Mouse (Mus musculus) embryonic facial prominence, embryonic 11.5 days (tissue): ENCODE results near the gene Gck. TPM values are rescaled to one million over a fixed set of nuclear protein-coding genes. Genes with fewer than 3 reads are reported as not detected.

Source experiments
- ATAC-seq: fragments of 200-750 bp; cut with Nextera tagmentation; replicated peaks from 2 replicates; pipeline ENCODE4 v1.8.0; 2017; ENCODE audit warnings: low read depth; ENCODE audit not compliant: insufficient number of reproducible peaks, low FRiP score, low TSS enrichment
- DNase-seq: peaks from one replicate; pipeline ENCODE4 v3.0.0-alpha.2; 2015; ENCODE audit warnings: low spot score
- H3K27ac ChIP-seq: fragments of 300-500 bp; sonication (generic); replicated peaks from 2 replicates; pipeline ENCODE4 v1.5.1; 2014; ENCODE audit warnings: mild to moderate bottlenecking, low read depth, low read length, control low read depth
- H3K27me3 ChIP-seq: fragments of 300-500 bp; sonication (generic); 2 replicates; pipeline ENCODE4 v1.6.1; 2014; ENCODE audit warnings: mild to moderate bottlenecking, low read length, moderate library complexity, mixed read lengths; ENCODE audit not compliant: control insufficient read depth, insufficient read depth
- H3K36me3 ChIP-seq: fragments of 300-500 bp; sonication (generic); replicated peaks from 2 replicates; pipeline ENCODE4 v1.6.1; 2014; ENCODE audit warnings: low read depth, mild to moderate bottlenecking, low read length, moderate library complexity, mixed read lengths; ENCODE audit not compliant: control insufficient read depth, insufficient read depth
- H3K4me1 ChIP-seq: fragments of 300-500 bp; sonication (generic); 2 replicates; pipeline ENCODE4 v1.6.1; 2014; ENCODE audit warnings: low read length, mixed read lengths; ENCODE audit not compliant: control insufficient read depth, insufficient read depth
- H3K4me2 ChIP-seq: fragments of 300-500 bp; sonication (generic); 2 replicates; pipeline ENCODE4 v1.6.1; 2014; ENCODE audit warnings: low read depth, mild to moderate bottlenecking, control low read depth, low read length, moderate library complexity
- H3K4me3 ChIP-seq: fragments of 300-500 bp; sonication (generic); 2 replicates; pipeline ENCODE4 v1.5.1; 2014; ENCODE audit warnings: low read depth, low read length, control low read depth
- H3K9ac ChIP-seq: fragments of 300-500 bp; sonication (generic); replicated peaks from 2 replicates; pipeline ENCODE4 v1.6.1; 2014; ENCODE audit warnings: mild to moderate bottlenecking, control low read depth, low read length
- H3K9me3 ChIP-seq: fragments of 300-500 bp; sonication (generic); replicated peaks from 2 replicates; pipeline ENCODE4 v1.6.1; 2016; ENCODE audit warnings: mild to moderate bottlenecking, low read length, inconsistent platforms, mixed read lengths; ENCODE audit not compliant: control insufficient read depth
- WGBS: fragments of 180-500 bp; shearing (Covaris S2); extraction: QIAGEN DNeasy Blood & Tissue Kit; methylation state at CpG from one replicate; pipeline ENCODE4 v1.1.7; 2014; 5-methylcytosine and 5-hydroxymethylcytosine counted together
- polyA plus RNA-seq: library from polyadenylated mRNA; unstranded; fragments of >200 nt; fragmentation: Nextera tagmentation; extraction: Ambion mirVana; gene quantifications from 2 replicates; pipeline ENCODE4 v1.2.1, GENCODE M21; 2014

Gene Gck
- polyA plus RNA-seq, 1 experiment from 2014 or later = 2.2 TPM

DNA sequence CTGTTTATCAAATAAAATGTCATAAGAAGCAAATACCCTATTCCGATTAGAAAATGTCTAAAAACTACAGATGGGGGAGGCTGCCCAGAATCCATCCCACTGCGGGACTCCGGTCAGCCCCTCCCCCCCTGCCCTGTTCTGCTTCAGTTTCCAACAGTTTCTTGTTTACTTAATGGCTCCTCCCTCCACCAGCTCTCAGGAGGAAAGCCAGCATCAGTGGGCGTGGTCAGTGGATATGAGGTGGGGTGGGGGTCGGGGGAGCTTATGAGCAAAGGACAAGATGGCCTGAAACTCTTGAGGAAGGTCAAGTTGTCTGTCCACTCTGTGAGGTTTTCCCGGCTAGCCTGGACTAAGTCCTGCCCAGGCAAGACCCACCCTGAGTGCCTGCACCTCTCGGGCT, 23.3 kb upstream of the Gck start:
- Histone ChIP-seq H3K9me3 (no peaks in the 10 kb centered on the region), H3K27ac (no peak overlapping the region), H3K4me2 (no peak overlapping the region), H3K9ac (no peak overlapping the region), H3K36me3 (no peaks in the 10 kb centered on the region; the same call in 1 of the 2 replicates), H3K4me1 (no peaks in the 10 kb centered on the region; the same call in none of the 2 replicates), H3K27me3 (no peaks in the 10 kb centered on the region), H3K4me3 (no peak overlapping the region)
- WGBS = 42% methylated on average over 7 of the region's 7 CpGs
- DNase-seq = peak; percentile 40
- ATAC-seq = no peak

DNA sequence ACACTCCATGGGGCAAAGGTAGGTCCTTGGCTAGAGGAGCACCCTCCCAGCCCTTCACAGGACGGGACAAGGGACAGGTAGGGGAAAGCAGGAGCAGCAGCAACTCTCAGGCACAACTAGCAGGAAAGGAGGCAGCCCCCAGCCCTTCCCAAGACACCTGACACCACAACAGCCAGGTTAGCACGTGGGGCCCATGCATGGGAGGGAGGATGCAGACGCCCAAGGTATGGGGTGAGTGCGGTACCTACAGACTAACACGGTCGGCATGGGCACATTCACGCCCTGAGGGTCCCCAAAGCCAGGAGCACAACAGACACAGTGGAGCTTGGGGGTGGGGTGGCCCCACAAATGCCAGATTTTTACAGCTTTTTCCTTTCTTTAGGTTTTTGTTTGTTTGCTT, 21.3 kb upstream of the Gck start:
- DNase-seq (peak; percentile 38), ATAC-seq (no peak)
- H3K9me3 ChIP-seq = no peaks in the 10 kb centered on the region
- WGBS = 41% methylated on average over 7 of the region's 7 CpGs
- no peak overlapping the region for H3K4me2 ChIP-seq
- no peaks in the 10 kb centered on the region; the same call in none of the 2 replicates for H3K4me1 ChIP-seq
- no peaks in the 10 kb centered on the region; the same call in 1 of the 2 replicates for H3K36me3 ChIP-seq
- H3K27ac ChIP-seq = no peak overlapping the region
- H3K27me3 ChIP-seq = no peaks in the 10 kb centered on the region
- H3K9ac ChIP-seq = no peak overlapping the region
- no peak overlapping the region for H3K4me3 ChIP-seq

DNA sequence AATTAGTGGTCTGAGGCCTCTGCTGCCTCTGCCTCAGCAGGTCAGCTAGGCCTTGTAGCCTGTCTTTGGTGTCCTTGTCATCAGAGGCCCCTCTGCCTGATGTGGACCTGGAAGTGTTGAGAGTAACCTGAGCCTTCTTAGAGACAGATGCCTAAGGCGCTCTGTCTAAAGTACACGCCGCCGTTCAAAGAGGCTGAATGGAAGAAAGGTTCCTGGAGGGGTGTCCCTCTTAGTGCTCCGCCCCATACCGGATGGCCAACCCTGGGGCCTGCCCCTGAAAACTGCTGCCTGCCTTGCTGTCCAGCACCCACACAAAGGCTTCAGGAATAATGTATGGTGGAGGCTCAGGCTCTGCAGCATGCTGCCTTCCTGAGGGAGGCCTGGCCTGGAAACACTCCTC, 18.3 kb upstream of the Gck start:
- no peaks in the 10 kb centered on the region; the same call in none of the 2 replicates for H3K4me1 ChIP-seq
- no peak overlapping the region for H3K9ac ChIP-seq
- no peak overlapping the region for H3K4me2 ChIP-seq
- no peak overlapping the region for H3K4me3 ChIP-seq
- H3K9me3 ChIP-seq = no peaks in the 10 kb centered on the region
- H3K36me3 ChIP-seq = peaks cover 3% of the 10 kb centered on the region
- H3K27ac ChIP-seq = peak overlapping the region; percentile 8; the same call in 1 of the 2 replicates
- 0 out of 2 replicates have a peak, but pooled peaks have one; percentile 21 for ATAC-seq
- DNase-seq = peak; percentile 38
- no peaks in the 10 kb centered on the region for H3K27me3 ChIP-seq
- WGBS = 44% methylated on average over 6 of the region's 6 CpGs

DNA sequence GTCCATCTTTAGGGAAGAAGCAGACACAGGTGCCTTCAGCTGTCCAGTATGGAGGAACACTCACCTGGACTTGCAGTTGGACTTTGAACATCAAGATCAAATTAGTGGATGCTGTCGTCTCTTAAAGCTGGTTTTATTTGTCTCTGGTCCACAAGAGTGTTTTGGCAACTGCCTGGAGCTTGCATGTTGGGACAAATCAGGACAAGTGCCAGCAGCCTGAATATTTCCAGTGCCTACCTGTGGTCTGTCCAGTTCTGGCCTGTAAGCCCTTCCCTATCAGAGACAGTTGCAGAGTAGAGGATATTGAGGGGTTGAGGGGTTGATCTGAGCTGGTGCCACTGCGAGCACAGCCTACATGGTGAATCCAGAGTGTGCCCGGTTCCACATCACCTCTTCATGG, 16.9 kb upstream of the Gck start:
- H3K4me2 ChIP-seq = no peak overlapping the region
- H3K9me3 ChIP-seq = no peaks in the 10 kb centered on the region
- H3K4me1 ChIP-seq = no peaks in the 10 kb centered on the region; the same call in none of the 2 replicates
- no peak overlapping the region for H3K9ac ChIP-seq
- peaks cover 7% of the 10 kb centered on the region for H3K36me3 ChIP-seq
- no peaks in the 10 kb centered on the region for H3K27me3 ChIP-seq
- DNase-seq (no peak), ATAC-seq (no peak)
- H3K4me3 ChIP-seq = no peak overlapping the region
- H3K27ac ChIP-seq = no peak overlapping the region
- WGBS = 90% methylated on average over 3 of the region's 3 CpGs

DNA sequence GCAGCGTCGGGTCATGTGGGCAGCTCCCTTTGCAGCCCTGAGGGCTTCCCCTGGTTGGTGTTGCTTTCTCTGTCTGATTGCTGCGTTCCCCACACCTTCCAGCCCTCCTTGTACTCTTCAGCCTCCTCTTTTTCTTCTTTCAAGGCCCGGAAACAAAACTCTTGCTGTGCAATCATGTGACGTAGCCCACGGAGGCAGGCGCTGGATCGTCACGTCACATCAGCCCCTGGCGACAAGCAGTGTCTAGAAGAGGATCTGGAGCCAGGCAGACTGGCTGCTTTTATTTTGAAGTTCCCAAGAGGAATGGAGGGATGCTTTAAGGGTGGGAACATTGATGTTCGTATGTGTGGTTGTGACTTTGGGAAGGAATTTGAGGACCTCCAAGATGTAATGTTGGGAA, 16.0 kb upstream of the Gck start:
- H3K27me3 ChIP-seq = no peaks in the 10 kb centered on the region
- H3K4me1 ChIP-seq = no peaks in the 10 kb centered on the region; the same call in 1 of the 2 replicates
- H3K4me2 ChIP-seq = no peak overlapping the region
- DNase-seq (no peak), ATAC-seq (no peak)
- H3K9me3 ChIP-seq = no peaks in the 10 kb centered on the region
- H3K9ac ChIP-seq = no peak overlapping the region
- no peak overlapping the region for H3K4me3 ChIP-seq
- 77% methylated on average over 11 of the region's 11 CpGs for WGBS
- H3K36me3 ChIP-seq = peaks cover 7% of the 10 kb centered on the region
- no peak overlapping the region for H3K27ac ChIP-seq

DNA sequence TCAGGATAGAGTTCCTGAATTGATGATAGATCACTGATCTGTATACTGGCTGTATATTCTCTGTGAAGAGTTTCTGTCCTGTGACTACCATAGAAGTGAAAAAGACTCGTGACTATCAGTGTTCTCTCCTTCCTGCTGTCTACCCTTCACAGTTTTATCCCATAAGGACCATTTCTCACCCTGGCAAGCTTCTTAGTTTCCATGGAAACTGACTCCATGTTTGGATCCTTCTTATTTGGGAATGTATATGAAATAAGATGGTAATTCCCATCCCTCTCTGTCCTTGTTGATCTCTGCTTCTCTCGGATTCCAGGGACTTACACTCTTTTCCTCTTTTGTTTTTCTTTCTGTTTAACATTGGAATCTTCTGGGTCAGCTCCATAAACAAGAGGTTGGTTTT, 10.2 kb upstream of the Gck start:
- WGBS = 77% methylated on average over 2 of the region's 2 CpGs
- no peaks in the 10 kb centered on the region for H3K4me1 ChIP-seq
- ATAC-seq = no peak
- peaks cover 10% of the 10 kb centered on the region for H3K36me3 ChIP-seq
- no peaks in the 10 kb centered on the region for H3K9me3 ChIP-seq
- no peak for DNase-seq
- no peak overlapping the region for H3K9ac ChIP-seq
- H3K27me3 ChIP-seq = no peaks in the 10 kb centered on the region
- H3K27ac ChIP-seq = no peak overlapping the region
- H3K4me2 ChIP-seq = no peak overlapping the region
- no peak overlapping the region for H3K4me3 ChIP-seq

DNA sequence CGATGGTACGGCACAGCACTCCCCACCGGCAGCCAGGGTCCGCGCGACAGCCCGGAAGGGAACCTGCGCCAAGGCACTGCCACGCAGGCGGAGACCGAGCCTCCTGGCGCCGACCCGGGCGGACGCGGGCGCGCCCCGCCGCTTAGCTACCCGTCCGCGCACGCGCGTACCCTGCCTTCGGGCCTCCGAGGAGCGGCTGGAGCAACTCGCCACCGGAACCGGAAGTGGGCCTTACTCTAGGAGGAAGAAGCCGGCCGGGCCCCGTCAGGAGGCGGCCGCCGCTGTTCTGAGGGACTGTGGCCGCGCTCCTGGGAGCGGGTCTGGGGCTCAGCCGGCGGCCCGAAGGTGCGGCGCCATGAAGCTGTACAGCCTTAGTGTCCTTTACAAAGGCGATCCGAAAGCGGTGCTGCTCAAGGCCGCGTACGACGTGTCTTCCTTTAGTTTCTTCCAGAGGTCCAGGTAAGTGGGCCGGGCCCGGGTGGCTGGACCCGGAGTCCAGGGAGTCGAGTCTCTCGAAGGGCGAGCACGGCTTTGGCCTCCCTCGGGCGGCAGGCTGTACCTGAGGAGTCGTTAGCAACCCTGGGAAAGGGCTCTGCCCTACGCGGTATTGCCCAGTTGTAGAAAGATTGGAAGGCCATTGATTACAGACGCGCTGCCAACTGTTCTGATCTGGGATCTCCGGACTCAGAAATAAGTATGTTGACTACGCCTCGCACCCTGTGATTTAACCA, 5.8 kb upstream of the Gck start, which contains the start of gene Ykt6:
TSS of gene Ykt6 (plus strand) at position 148 of the 731 bp plus-strand sequence.
- ATAC-seq (peak; percentile 94), DNase-seq (peak; percentile 99)
- Histone ChIP-seq H3K4me2 (peak within 1 kb of the TSS; percentile 47), H3K4me1 (no peaks in the 10 kb centered on the region), H3K4me3 (peak within 1 kb of the TSS; percentile 75), H3K9me3 (no peaks in the 10 kb centered on the region), H3K36me3 (peaks cover 4% of the 10 kb centered on the region; the same call in 1 of the 2 replicates), H3K27ac (0 out of 2 replicates have a peak within 1 kb of the TSS, but pooled peaks have one; percentile 22), H3K9ac (peak within 1 kb of the TSS; percentile 86), H3K27me3 (no peaks in the 10 kb centered on the region)
- under 1% methylated on average over 71 of the region's 71 CpGs for WGBS

DNA sequence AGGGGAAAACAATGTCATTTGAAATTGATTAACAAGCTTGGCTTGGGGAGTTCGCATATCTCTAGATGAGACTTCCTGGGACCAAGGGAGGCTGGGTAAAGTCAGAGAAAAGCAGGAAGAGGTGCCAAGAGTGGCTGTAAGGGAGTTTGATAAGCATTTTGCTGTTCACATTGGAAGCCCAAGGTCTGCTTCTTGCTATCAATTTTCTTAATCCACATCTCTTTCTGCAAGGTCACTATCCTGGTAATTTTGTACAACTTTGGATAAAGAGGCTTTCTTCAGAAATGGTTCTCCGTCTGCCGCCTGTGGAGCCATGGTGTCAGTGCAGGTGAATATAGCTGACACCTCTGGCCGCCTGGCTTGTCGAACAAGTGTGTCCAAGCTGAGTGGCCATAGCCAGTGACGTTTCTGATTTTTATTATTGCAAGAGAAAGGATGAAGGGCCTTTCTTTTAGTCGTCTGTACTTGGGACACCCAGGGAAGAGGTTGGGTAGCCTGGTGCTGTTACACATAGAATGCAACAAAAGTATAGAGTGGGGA, 5.2 kb upstream of the Gck start:
- peak; percentile 71 for ATAC-seq
- 0 out of 2 replicates have a peak overlapping the region, but pooled peaks have one; percentile 22 for H3K27ac ChIP-seq

More for the DNA sequence above, 5.2 kb upstream of the Gck start:
- Histone ChIP-seq H3K9ac (peak overlapping the region; percentile 86), H3K4me1 (no peaks in the 10 kb centered on the region), H3K36me3 (peaks cover under 1% of the 10 kb centered on the region; the same call in 1 of the 2 replicates), H3K27me3 (no peaks in the 10 kb centered on the region), H3K4me3 (peak overlapping the region; percentile 75), H3K9me3 (no peaks in the 10 kb centered on the region), H3K4me2 (peak overlapping the region; percentile 42)
- 9% methylated on average over 7 of the region's 7 CpGs for WGBS
- peak; percentile 68 for DNase-seq
